Mouse (Mus musculus): ENCODE results near the gene Zfp382. TPM values are rescaled to one million over a fixed set of nuclear protein-coding genes. Genes with fewer than 3 reads are reported as not detected.
A peak's percentile ranks its signal among the peaks of the same experiment; 100 is the strongest.
"Not testable (repeated sequence)": the region's sequence is repeated elsewhere in the genome, so short reads cannot be mapped to it uniquely, and the experiment has no call there.

Gene Zfp382
- polyA plus RNA-seq, 1 experiment from 2014 or later: 11.5 TPM

GRCm38 (mm10) chr7:30095551-30096125 is 26.1 kb upstream of the Zfp382 start:
- H3K4me2 ChIP-seq (replicated peaks): peak overlapping the region; percentile 67
- peaks cover 10% of the 10 kb centered on the region for H3K4me1 ChIP-seq
- H3K4me3 ChIP-seq: peak overlapping the region; percentile 54
- peak overlapping the region; percentile 83 for H3K9ac ChIP-seq
- no peaks in the 10 kb centered on the region; the same call in 1 of the 2 replicates for H3K9me3 ChIP-seq
- no peaks in the 10 kb centered on the region for H3K27me3 ChIP-seq (replicated peaks)
- H3K36me3 ChIP-seq: peaks cover 32% of the 10 kb centered on the region
- WGBS: 8% methylated on average over 5 of the region's 5 CpGs
- no peak overlapping the region for H3K27ac ChIP-seq
- no peak for ATAC-seq (ENCODE audit: low FRiP score, low read depth)

- Histone ChIP-seq H3K9me3 (peaks cover 22% of the 10 kb centered on the region), H3K27me3 (replicated peaks) (no peaks in the 10 kb centered on the region), H3K27ac (no peak overlapping the region), H3K9ac (no peak overlapping the region), H3K4me2 (replicated peaks) (no peak overlapping the region), H3K36me3 (peaks cover 63% of the 10 kb centered on the region), H3K4me1 (peaks cover 6% of the 10 kb centered on the region), H3K4me3 (no peak overlapping the region)
- ATAC-seq (ENCODE audit: low FRiP score, low read depth): no peak
- WGBS: 98% methylated on average over 13 of the region's 13 CpGs
Measured at GRCm38 (mm10) chr7:30099297-30099696, 22.4 kb upstream of the Zfp382 start.

GRCm38 (mm10) chr7:30116076-30116475 is 5.7 kb upstream of the Zfp382 start:
- peaks cover 18% of the 10 kb centered on the region for H3K9me3 ChIP-seq
- 97% methylated on average over 5 of the region's 5 CpGs for WGBS
- no peak overlapping the region for H3K9ac ChIP-seq
- H3K4me1 ChIP-seq: no peaks in the 10 kb centered on the region
- no peak overlapping the region for H3K27ac ChIP-seq
- no peak overlapping the region for H3K4me2 ChIP-seq (replicated peaks)
- no peak overlapping the region for H3K4me3 ChIP-seq
- H3K36me3 ChIP-seq: no peaks in the 10 kb centered on the region
- ATAC-seq (ENCODE audit: low FRiP score, low read depth): no peak
- no peaks in the 10 kb centered on the region for H3K27me3 ChIP-seq (replicated peaks)

GRCm38 (mm10) chr7:30117935-30118334 is 3.8 kb upstream of the Zfp382 start:
- not testable (repeated sequence) for H3K9ac ChIP-seq
- WGBS: 94% methylated on average over 12 of the region's 12 CpGs

GRCm38 (mm10) chr7:30122188-30122530 is 417 bp downstream of the Zfp382 start:
- Histone ChIP-seq H3K4me1 (peaks cover 11% of the 10 kb centered on the region), H3K36me3 (peaks cover 14% of the 10 kb centered on the region), H3K27ac (no peak overlapping the region), H3K4me3 (peak overlapping the region; percentile 65), H3K9ac (peak overlapping the region; percentile 79), H3K27me3 (replicated peaks) (no peaks in the 10 kb centered on the region), H3K4me2 (replicated peaks) (peak overlapping the region; percentile 79), H3K9me3 (0 out of 2 replicates have a peak, but pooled peaks cover 3% of the 10 kb centered on the region)
- no peak; the same call in 1 of the 2 replicates for ATAC-seq (ENCODE audit: low FRiP score, low read depth)
- 8% methylated on average over 15 of the region's 15 CpGs for WGBS

More at GRCm38 (mm10) chr7:30117935-30118334, 3.8 kb upstream of the Zfp382 start:
- not testable (repeated sequence) for H3K27ac ChIP-seq; H3K4me3 ChIP-seq; H3K4me2 ChIP-seq (replicated peaks); H3K4me1 ChIP-seq; ATAC-seq (ENCODE audit: low FRiP score, low read depth); H3K36me3 ChIP-seq; H3K27me3 ChIP-seq (replicated peaks)
- peaks cover 18% of the 10 kb centered on the region for H3K9me3 ChIP-seq

GRCm38 (mm10) chr7:30129900-30130299 is 8.2 kb downstream of the Zfp382 start:
- WGBS: 97% methylated on average over 8 of the region's 8 CpGs
- Histone ChIP-seq H3K27ac (no peak overlapping the region), H3K4me3 (no peak overlapping the region), H3K4me2 (replicated peaks) (no peak overlapping the region), H3K27me3 (replicated peaks) (no peaks in the 10 kb centered on the region), H3K9ac (no peak overlapping the region), H3K4me1 (no peaks in the 10 kb centered on the region), H3K9me3 (peaks cover 16% of the 10 kb centered on the region), H3K36me3 (peaks cover 73% of the 10 kb centered on the region)
- no peak for ATAC-seq (ENCODE audit: low FRiP score, low read depth)

- 90% methylated on average over 4 of the region's 4 CpGs for WGBS
- Histone ChIP-seq H3K36me3 (peaks cover 77% of the 10 kb centered on the region), H3K4me2 (replicated peaks) (no peak overlapping the region), H3K9ac (no peak overlapping the region), H3K27me3 (replicated peaks) (no peaks in the 10 kb centered on the region), H3K4me1 (no peaks in the 10 kb centered on the region), H3K4me3 (no peak overlapping the region), H3K27ac (no peak overlapping the region), H3K9me3 (peaks cover 16% of the 10 kb centered on the region)
- no peak for ATAC-seq (ENCODE audit: low FRiP score, low read depth)
Measured at GRCm38 (mm10) chr7:30132396-30132795, 10.7 kb downstream of the Zfp382 start.

- peaks cover 16% of the 10 kb centered on the region for H3K9me3 ChIP-seq
- no peak for ATAC-seq (ENCODE audit: low FRiP score, low read depth)
- 94% methylated on average over 10 of the region's 10 CpGs for WGBS
- H3K4me2 ChIP-seq (replicated peaks): no peak overlapping the region
- H3K36me3 ChIP-seq: peaks cover 69% of the 10 kb centered on the region
- no peaks in the 10 kb centered on the region for H3K27me3 ChIP-seq (replicated peaks)
- H3K4me1 ChIP-seq: no peaks in the 10 kb centered on the region
- no peak overlapping the region for H3K27ac ChIP-seq
- no peak overlapping the region for H3K9ac ChIP-seq
- no peak overlapping the region for H3K4me3 ChIP-seq
Measured at GRCm38 (mm10) chr7:30136826-30137225, 15.1 kb downstream of the Zfp382 start.

- 15% methylated on average over 8 of the region's 8 CpGs for WGBS
- H3K9ac ChIP-seq: peak overlapping the region; percentile 38; the same call in 1 of the 2 replicates
- no peaks in the 10 kb centered on the region for H3K4me1 ChIP-seq
- H3K9me3 ChIP-seq: peaks cover 21% of the 10 kb centered on the region
- no peaks in the 10 kb centered on the region for H3K27me3 ChIP-seq (replicated peaks)
- peaks cover 31% of the 10 kb centered on the region for H3K36me3 ChIP-seq
- no peak overlapping the region for H3K27ac ChIP-seq
- H3K4me2 ChIP-seq (replicated peaks): peak overlapping the region; percentile 60
- peak; percentile 41 for ATAC-seq (ENCODE audit: low FRiP score, low read depth)
- H3K4me3 ChIP-seq: peak overlapping the region; percentile 53
Measured at GRCm38 (mm10) chr7:30143170-30143554, 21.4 kb downstream of the Zfp382 start.

- Histone ChIP-seq H3K27me3 (replicated peaks) (no peaks in the 10 kb centered on the region), H3K9me3 (peaks cover 26% of the 10 kb centered on the region), H3K4me3 (peak overlapping the region; percentile 53), H3K4me1 (no peaks in the 10 kb centered on the region), H3K4me2 (replicated peaks) (peak overlapping the region; percentile 60), H3K9ac (peak overlapping the region; percentile 38), H3K27ac (peak overlapping the region; percentile 66; the same call in 1 of the 2 replicates), H3K36me3 (peaks cover 27% of the 10 kb centered on the region)
- 2% methylated on average over 35 of the region's 35 CpGs for WGBS
- ATAC-seq (ENCODE audit: low FRiP score, low read depth): peak; percentile 95
Measured at GRCm38 (mm10) chr7:30143555-30144209, 21.9 kb downstream of the Zfp382 start.

- Histone ChIP-seq H3K36me3 (peaks cover 43% of the 10 kb centered on the region), H3K4me3 (no peak overlapping the region), H3K9me3 (peaks cover 57% of the 10 kb centered on the region), H3K4me2 (replicated peaks) (no peak overlapping the region), H3K4me1 (no peaks in the 10 kb centered on the region), H3K9ac (no peak overlapping the region), H3K27ac (no peak overlapping the region), H3K27me3 (replicated peaks) (no peaks in the 10 kb centered on the region)
- ATAC-seq (ENCODE audit: low FRiP score, low read depth): no peak
- WGBS: 94% methylated on average over 5 of the region's 5 CpGs
Measured at GRCm38 (mm10) chr7:30147011-30147410, 25.3 kb downstream of the Zfp382 start.

GRCm38 (mm10) chr7:30154040-30154439 is 32.3 kb downstream of the Zfp382 start:
- no peak for ATAC-seq (ENCODE audit: low FRiP score, low read depth)

GRCm38 (mm10) chr7:30155507-30155906 is 33.8 kb downstream of the Zfp382 start:
- 94% methylated on average over 3 of the region's 3 CpGs for WGBS
- H3K36me3 ChIP-seq: peaks cover 76% of the 10 kb centered on the region

More at GRCm38 (mm10) chr7:30154040-30154439, 32.3 kb downstream of the Zfp382 start:
- H3K27ac ChIP-seq: no peak overlapping the region
- no peak overlapping the region for H3K4me2 ChIP-seq (replicated peaks)
- H3K36me3 ChIP-seq: peaks cover 74% of the 10 kb centered on the region
- H3K9me3 ChIP-seq: peaks cover 83% of the 10 kb centered on the region
- no peak overlapping the region for H3K9ac ChIP-seq
- 93% methylated on average over 1 of the region's 1 CpGs for WGBS
- H3K4me3 ChIP-seq: no peak overlapping the region
- H3K27me3 ChIP-seq (replicated peaks): no peaks in the 10 kb centered on the region
- no peaks in the 10 kb centered on the region for H3K4me1 ChIP-seq

More at GRCm38 (mm10) chr7:30155507-30155906, 33.8 kb downstream of the Zfp382 start:
- H3K27ac ChIP-seq: no peak overlapping the region
- no peaks in the 10 kb centered on the region for H3K27me3 ChIP-seq (replicated peaks)
- no peak for ATAC-seq (ENCODE audit: low FRiP score, low read depth)
- peaks cover 79% of the 10 kb centered on the region for H3K9me3 ChIP-seq
- no peaks in the 10 kb centered on the region for H3K4me1 ChIP-seq
- no peak overlapping the region for H3K9ac ChIP-seq
- H3K4me2 ChIP-seq (replicated peaks): no peak overlapping the region
- no peak overlapping the region for H3K4me3 ChIP-seq
